Mouse (Mus musculus) bone marrow macrophage, adult 2 months (primary cell): ENCODE data around the gene Eps8.

ENCODE experiments used
- CTCF ChIP-seq: IDR thresholded peaks from 2 replicates; pipeline ENCODE4 v1.5.1; 2012; ENCODE audit warnings: low read depth, mild to moderate bottlenecking, low read length, moderate library complexity
- POLR2A ChIP-seq: IDR thresholded peaks from 2 replicates; pipeline ENCODE4 v1.6.1; 2012; ENCODE audit warnings: mild to moderate bottlenecking, low read depth, low read length, borderline replicate concordance

DNA sequence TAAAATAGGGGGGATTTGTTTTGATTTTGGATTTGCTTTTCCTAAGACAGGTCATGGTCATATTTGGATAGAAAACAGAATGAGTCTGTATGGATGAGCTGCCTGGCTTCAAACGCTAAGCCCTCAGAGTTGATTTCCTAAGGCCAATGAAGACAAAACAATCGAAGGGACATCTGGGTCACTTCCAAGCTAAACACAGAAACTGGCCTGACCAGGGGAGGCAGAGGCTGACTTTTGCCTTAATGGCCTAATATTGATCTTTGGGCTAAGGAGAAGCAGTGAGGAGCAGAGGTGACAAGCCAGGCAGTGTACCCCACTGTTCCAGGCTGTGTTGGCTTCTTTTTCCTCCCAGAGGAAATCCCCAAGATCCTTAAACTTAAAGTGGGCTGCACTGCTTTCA is 33.7 kb downstream of the Eps8 start:
- no peak for TF ChIP-seq POLR2A
- TF ChIP-seq CTCF = no peak
